Mouse (Mus musculus) cerebellum, adult 9-11 months (tissue): Measurements from ENCODE around the gene Gpr55.

Experiments
- DNase-seq: peaks from one replicate; pipeline ENCODE4 v3.0.0; 2022

Gene Gpr55

GRCm38 (mm10) chr1:85957290-85957689 is 3.5 kb downstream of the Gpr55 start:
- DNase-seq = no peak

DNA sequence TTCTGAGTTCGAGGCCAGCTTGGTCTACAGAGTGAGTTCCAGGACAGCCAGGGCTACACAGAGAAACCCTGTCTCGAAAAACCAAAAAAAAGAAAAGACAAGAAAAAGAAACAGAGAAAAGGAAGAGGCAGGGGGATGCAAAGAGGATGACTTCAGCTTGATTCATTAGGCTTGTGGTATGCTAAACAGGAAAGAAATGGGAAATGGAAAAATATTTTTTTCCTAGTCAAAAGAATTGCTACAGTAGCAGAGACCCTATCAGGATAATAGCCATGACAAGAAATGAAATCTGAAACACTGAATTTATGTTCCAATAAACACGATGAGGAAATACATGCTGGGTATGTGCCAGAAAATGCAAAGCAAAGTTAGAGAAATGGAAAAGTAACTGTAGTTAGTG is 5.7 kb downstream of the Gpr55 start:
- no peak for DNase-seq

DNA sequence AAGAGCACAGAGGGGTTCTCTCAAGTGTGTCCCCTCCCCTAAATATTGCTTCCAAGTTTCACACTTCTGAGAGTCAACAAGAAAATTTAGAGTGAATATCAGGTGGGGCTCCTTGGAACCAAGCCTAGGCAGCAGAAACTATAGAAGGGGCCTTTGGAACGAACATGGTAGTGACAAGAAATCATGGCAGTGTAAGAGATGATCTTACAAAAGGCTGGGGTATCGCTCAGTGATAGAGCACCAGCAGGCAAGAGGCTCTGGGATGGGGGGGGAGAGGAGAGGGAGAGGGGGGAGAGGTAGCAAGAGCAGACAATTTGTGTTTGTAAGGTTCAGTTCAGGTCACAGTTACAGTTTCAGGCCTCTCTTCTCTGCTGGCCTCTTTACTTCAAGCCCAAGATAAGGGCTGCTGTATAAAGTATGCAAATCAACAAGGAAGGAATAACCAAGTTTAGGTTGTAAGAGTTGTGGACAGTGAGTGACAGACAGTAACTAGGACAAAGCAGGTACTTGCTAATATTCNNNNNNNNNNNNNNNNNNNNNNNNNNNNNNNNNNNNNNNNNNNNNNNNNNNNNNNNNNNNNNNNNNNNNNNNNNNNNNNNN is 11.6 kb downstream of the Gpr55 start:
- no peak for DNase-seq

GRCm38 (mm10) chr1:85942318-85942717 is 18.5 kb downstream of the Gpr55 start:
- DNase-seq = no peak

DNA sequence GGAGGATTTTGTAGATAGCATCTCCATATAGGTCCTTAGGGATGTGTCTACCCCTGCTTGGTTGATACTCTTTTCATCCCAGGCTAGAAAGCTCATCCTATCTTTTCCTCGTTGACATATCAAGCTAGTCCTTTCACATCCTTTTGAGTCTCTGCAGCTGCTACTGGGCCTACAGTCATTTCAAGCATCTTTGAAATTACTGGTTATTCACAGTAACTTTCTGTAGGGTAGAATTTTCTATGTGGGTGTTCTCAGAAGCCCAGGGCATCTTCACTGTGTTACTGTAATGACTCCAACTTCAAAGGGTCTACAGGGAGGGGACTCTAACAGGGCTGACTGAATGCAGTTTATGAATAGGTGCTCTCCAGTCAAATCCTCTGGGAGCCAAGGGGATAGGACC is 23.5 kb downstream of the Gpr55 start:
- DNase-seq = no peak

- DNase-seq = peak; percentile 15
Observed at GRCm38 (mm10) chr1:85936265-85936664, 24.5 kb downstream of the Gpr55 start.

GRCm38 (mm10) chr1:85935148-85935852 is 25.5 kb downstream of the Gpr55 start:
- peak; percentile 38 for DNase-seq

DNA sequence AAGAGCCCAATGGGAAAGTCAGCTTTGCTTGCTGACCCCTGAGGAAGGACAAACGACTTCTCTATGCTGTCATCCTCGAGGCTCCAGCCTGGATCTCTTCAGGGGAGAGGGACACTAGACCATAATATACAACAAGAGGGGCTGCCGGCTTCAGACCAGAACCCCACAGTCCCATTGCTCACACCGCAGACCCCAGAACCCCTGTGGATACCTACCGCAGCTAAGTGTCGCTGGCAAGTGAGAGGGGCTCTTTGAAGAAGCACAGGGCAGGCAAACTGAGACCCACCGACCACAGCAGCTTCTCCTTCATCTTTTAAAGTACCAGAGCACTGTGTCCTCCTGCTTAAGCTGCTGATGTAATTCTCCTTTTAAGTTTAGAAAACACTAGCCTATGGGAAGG is 26.2 kb downstream of the Gpr55 start:
- DNase-seq = no peak

- DNase-seq = no peak
Observed at GRCm38 (mm10) chr1:85933631-85934465, 27.0 kb downstream of the Gpr55 start.

DNA sequence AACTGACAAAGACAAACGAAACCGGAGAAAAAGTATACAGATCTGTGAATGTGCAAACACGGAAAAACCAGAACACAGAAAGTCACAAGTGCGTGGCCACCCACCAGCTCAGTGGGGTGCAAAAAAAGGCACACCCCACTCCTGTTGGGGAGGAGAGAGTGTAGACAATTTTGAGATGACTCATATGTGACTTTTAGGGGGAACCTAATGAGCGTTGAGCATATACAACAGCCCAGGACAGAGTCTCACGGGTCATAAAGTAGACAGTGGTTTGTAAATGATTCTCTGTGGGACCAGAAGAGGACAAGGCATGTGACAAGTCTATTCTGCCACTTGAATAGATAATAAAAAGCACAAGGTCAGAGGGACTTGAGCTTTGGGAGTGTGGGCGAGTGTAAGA is 27.6 kb downstream of the Gpr55 start:
- DNase-seq = no peak

DNA sequence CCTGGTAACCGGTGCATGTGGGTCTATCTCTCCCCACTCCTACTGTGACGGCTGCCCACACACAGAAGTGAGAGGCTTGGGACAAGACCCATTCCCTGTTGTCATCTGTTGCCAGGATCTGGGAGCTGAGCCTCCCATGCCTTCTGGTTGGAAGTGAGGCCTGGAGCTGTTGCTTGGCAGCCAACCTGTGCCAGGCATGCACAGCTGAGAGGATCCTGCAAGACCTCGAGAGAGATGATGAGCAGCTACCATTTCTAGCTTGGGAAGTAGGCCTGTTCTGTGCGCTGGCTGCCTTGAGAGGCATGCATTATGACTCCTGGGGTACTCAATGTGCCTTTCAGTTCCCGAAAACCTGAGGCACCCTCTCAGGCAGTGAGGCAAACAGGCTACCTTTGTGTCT is 29.6 kb downstream of the Gpr55 start:
- no peak for DNase-seq

DNA sequence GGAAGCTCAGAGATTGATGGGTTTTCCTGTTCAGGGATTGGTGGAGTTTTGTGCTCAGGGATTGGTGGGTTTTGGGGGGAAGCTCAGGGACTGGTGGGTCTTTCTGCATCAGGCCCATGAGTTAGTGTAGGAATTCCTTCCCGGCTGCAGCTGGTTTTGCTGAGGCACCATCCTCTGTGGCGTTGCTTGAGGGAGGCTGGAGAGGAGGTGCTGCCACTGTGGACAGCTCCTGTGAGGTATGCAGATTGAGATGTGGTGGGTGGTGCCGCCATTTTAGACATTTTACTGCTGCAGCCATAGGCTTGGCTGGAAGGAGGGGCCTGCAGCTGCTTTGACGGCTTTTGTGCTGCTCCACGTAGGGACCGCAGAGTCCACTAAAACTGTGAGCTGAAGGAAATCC is 31.4 kb downstream of the Gpr55 start:
- DNase-seq = no peak

GRCm38 (mm10) chr1:85928688-85929065 is 32.1 kb downstream of the Gpr55 start:
- no peak for DNase-seq

DNA sequence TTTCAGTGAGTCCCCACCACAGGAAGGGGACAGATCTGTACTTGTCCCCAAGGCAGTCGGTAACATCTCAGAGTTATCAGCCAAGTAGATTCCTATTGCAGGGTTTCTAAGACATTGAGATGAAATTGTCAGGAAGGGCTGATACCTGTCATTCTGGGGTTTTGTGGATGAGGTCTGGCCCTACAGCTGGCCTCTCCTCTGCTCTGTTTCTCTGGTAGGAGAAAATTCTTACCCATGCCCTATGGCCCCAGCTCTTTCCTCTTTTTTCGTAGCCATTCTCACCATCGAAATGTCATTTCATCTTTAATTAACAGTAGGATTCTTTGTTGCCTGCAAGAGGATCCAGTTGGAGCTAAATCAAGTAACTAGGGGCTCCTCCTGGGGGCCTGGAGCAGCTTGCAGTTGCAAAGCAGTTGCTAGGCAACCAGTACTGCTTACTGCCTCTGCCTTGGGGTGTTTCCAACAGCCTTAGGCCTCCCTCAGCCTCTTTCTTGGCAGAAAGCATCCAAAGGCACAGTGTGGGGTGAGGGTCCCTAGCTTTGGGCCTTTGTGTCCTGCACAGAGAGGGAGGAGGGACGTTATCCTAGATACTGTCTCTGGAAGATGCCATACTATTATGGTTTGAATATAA is 32.6 kb downstream of the Gpr55 start, which contains the start of gene 4933407L21Rik:
Gene 4933407L21Rik (plus strand): TSS at position 427 of the 631 bp plus-strand sequence.
- peak; percentile 41 for DNase-seq

GRCm38 (mm10) chr1:85925183-85925582 is 35.6 kb downstream of the Gpr55 start:
- no peak for DNase-seq

GRCm38 (mm10) chr1:85922865-85923211 is 38.0 kb downstream of the Gpr55 start:
- DNase-seq = no peak

- DNase-seq = peak; percentile 37
Observed at GRCm38 (mm10) chr1:85922127-85922864, 38.5 kb downstream of the Gpr55 start.

DNA sequence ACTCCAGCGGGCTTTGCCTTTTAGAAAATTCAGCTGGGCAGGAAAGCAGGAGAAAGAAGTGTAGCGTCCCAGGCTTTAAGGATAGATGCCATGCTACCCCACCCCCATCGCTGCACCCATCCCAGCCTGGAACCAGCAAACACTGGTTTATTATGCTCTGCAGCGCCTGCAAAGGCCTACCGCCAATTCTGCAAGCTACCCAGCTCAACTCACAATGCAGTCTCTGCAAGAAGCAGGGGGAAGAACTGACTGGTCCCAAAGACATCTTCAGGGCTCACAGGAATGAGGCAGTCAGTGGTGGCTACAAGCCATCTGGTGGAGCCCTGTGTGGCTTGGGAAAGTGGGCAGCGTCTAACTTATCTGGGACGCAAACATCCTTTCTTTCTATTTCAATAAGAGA is 39.1 kb downstream of the Gpr55 start:
- peak; percentile 48 for DNase-seq

GRCm38 (mm10) chr1:85919621-85920020 is 41.2 kb downstream of the Gpr55 start:
- no peak for DNase-seq

GRCm38 (mm10) chr1:85916830-85917450 is 43.9 kb downstream of the Gpr55 start:
- no peak for DNase-seq

DNA sequence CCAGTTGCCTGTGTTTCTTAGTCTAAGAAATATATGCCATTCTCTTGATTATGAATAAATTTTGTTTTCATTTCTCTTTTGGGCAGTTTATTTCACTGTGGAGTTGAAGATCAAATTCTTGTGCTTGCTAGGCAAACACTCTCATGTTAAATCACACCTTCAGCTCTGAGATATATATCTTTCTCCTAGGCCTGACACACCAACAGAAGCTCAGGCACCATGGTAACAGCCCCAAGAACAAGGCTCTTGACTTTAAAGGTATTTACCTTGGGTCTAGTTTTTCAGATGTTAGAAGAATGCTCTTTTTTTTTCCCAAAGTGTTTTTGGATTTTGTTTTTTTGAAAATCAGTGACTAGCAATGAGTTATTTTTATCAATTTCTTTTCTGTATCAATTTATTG is 44.9 kb downstream of the Gpr55 start:
- DNase-seq = no peak

- DNase-seq = no peak
Observed at GRCm38 (mm10) chr1:85913078-85913755, 47.6 kb downstream of the Gpr55 start.
